Mouse (Mus musculus) brown adipose tissue, adult 24 weeks (tissue): Measurements from ENCODE around the gene Cbr2. TPM values are rescaled to one million over a fixed set of nuclear protein-coding genes. Genes with fewer than 3 reads are reported as not detected.

Source experiments
- H3K27ac ChIP-seq: fragments of 200-500 bp; replicated peaks from 2 replicates; pipeline ENCODE4 v1.5.1; 2012; ENCODE audit warnings: low read depth, mild to moderate bottlenecking, low read length
- H3K4me1 ChIP-seq: fragments of 200-500 bp; 2 replicates; pipeline ENCODE4 v1.6.1; 2012; ENCODE audit warnings: low read length, mixed read lengths; ENCODE audit not compliant: control insufficient read depth, insufficient read depth, insufficient read length
- H3K4me3 ChIP-seq: fragments of 200-500 bp; 2 replicates; pipeline ENCODE4 v1.5.1; 2012; ENCODE audit warnings: low read depth, mild to moderate bottlenecking, low read length, moderate library complexity; ENCODE audit not compliant: insufficient read depth
- polyA plus RNA-seq: library from polyadenylated mRNA; stranded (reverse); fragments of >200 nt; gene quantifications from 2 replicates; pipeline ENCODE4 v1.2.4, GENCODE M21; 2012; ENCODE audit not compliant: missing spikeins, insufficient read depth, insufficient read length

The Cbr2 gene
- polyA plus RNA-seq, 1 experiment, result 26.0 TPM

- Histone ChIP-seq H3K4me1 (peaks cover 4% of the 10 kb centered on the region; the same call in 1 of the 2 replicates), H3K4me3 (no peak overlapping the region), H3K27ac (no peak overlapping the region)
Observed at GRCm38 (mm10) chr11:120709551-120709950, 22.4 kb downstream of the Cbr2 start.

DNA sequence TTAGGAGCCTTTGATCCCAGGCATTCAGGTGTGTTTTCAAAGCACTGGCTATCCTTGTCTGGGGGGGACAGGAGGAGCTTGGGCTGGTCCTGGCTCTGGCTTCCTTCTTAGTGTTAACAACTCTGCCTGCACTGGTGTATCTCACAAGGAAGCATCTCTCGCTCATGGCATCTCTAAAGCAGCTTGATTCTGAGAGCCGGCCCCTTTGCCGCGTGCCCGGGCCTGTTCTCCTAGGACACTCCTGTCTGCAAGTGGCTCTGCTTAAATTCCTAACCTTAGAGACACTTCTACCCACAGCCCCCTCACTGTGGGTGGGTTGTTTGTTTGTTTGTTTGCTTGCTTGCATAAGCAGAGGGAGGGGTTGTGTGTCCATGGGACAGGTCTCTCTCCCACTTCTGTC is 23.9 kb downstream of the Cbr2 start:
- H3K27ac ChIP-seq, result no peak overlapping the region
- H3K4me1 ChIP-seq, result no peaks in the 10 kb centered on the region; the same call in 1 of the 2 replicates
- no peak overlapping the region for H3K4me3 ChIP-seq

DNA sequence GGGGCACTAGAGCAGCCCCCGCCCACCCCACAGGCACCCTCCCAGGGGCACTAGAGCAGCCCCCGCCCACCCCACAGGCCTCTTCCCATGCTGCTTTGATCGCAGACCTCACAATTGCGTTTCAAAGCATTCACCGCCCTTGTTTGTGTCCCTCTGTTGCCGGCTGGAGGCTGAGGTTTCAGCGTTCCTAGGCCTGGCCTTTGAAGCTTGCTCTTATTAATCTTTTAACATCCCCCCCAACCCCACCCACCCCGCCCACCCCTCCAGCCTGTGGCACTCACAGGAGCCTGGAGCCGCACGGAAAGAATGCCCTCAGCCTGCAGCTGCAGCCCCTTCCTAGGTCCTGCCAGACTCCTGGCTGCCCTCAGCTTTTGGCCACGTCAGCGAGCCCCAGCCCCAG is 24.7 kb downstream of the Cbr2 start:
- Histone ChIP-seq H3K27ac (no peak overlapping the region), H3K4me3 (no peak overlapping the region), H3K4me1 (no peaks in the 10 kb centered on the region)

DNA sequence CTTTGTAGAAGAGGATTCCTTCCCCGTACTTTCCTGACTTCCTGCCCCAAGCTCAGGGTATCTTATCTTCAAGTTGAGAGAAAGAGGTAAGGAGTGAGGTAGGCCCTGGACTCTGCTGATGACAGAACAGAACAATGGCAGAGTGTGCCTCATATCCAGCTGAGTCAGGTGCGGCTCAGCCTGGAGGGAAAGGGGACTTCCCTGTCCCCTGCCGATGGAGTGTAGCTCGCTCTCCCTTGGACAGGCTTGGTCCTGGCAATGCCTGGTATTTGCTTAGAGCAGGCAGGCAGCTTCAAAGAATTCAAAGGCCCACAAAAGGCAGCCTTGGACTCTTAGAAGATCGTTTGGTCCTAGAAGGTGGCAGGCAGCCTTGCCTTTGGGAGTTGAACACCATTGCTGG is 25.8 kb downstream of the Cbr2 start:
- no peak overlapping the region for H3K27ac ChIP-seq
- H3K4me3 ChIP-seq, result no peak overlapping the region
- H3K4me1 ChIP-seq, result no peaks in the 10 kb centered on the region

GRCm38 (mm10) chr11:120704486-120705325 is 27.2 kb downstream of the Cbr2 start:
- Histone ChIP-seq H3K27ac (no peak overlapping the region), H3K4me1 (no peaks in the 10 kb centered on the region), H3K4me3 (no peak overlapping the region)

DNA sequence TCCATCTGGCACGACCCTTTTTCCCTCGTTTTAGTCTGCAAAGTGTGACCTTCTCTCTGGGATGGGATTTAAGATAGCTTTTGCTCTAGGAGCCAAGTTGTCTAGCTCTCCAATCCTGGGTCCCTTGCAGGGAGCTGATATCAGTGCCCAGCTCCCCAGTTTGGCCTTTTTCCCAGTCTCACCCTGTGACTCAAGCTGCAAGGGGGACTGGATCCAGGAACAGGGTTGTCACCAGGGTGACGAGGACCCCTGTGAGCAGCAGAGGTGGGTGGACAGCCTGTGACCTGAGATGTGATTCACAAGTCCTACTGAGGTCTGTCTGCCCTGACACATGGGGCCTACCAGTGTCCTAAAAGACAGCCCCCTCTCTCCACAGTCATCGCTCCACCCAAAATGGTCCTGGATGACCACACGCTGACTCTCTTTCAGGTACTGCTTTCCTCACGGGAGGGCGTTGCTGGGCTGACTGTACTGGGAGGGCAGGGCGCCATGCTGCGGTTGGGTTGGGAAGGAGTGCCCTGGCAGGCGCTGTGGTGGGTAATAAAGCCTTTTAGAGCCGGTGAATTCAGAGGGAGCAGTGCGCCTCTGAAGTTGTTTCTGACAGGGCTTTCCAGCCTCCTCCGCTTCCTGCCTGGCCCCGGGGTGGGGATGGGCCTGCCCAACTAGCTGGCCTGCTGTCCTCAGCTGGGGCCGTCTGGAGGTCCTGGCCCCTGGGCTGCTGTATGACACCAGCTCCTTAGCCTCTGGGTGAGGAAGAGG is 28.0 kb downstream of the Cbr2 start:
- Histone ChIP-seq H3K27ac (no peak overlapping the region), H3K4me3 (no peak overlapping the region), H3K4me1 (no peaks in the 10 kb centered on the region)

GRCm38 (mm10) chr11:120697741-120698140 is 34.2 kb downstream of the Cbr2 start:
- H3K27ac ChIP-seq, result no peak overlapping the region
- no peak overlapping the region for H3K4me3 ChIP-seq
- no peaks in the 10 kb centered on the region for H3K4me1 ChIP-seq

- H3K4me3 ChIP-seq, result no peak overlapping the region
- H3K27ac ChIP-seq, result no peak overlapping the region
- no peaks in the 10 kb centered on the region for H3K4me1 ChIP-seq
Observed at GRCm38 (mm10) chr11:120696568-120696967, 35.3 kb downstream of the Cbr2 start.

DNA sequence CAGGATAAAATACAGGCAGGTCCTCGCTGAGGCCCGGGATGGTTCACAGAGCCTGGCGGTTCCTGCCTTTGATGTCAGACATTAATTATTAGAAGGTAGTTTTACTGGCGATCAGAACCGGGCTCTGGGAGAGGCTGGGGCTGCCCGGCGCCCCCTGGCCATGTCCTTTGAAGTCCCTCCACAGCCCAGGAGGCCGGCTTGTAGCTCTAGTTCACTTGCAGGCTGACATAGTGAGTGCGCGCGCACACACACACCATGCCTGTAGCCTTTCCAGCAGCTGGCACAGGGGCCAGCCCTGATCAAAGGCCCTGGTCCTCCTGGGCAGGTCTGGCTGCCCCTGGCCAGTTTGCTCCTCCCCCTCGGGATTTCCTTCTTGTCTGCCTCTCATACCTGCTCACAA is 36.3 kb downstream of the Cbr2 start:
- no peak overlapping the region for H3K27ac ChIP-seq
- H3K4me1 ChIP-seq, result no peaks in the 10 kb centered on the region
- no peak overlapping the region for H3K4me3 ChIP-seq

- no peaks in the 10 kb centered on the region for H3K4me1 ChIP-seq
- no peak overlapping the region for H3K27ac ChIP-seq
- H3K4me3 ChIP-seq, result no peak overlapping the region
Observed at GRCm38 (mm10) chr11:120695184-120695583, 36.7 kb downstream of the Cbr2 start.

- Histone ChIP-seq H3K4me1 (no peaks in the 10 kb centered on the region), H3K4me3 (no peak overlapping the region), H3K27ac (no peak overlapping the region)
Observed at GRCm38 (mm10) chr11:120693461-120693860, 38.5 kb downstream of the Cbr2 start.

- no peak overlapping the region for H3K27ac ChIP-seq
- no peaks in the 10 kb centered on the region for H3K4me1 ChIP-seq
- H3K4me3 ChIP-seq, result no peak overlapping the region
Observed at GRCm38 (mm10) chr11:120692471-120693011, 39.4 kb downstream of the Cbr2 start.

GRCm38 (mm10) chr11:120689365-120689764 is 42.5 kb downstream of the Cbr2 start:
- Histone ChIP-seq H3K4me1 (no peaks in the 10 kb centered on the region), H3K27ac (no peak overlapping the region), H3K4me3 (no peak overlapping the region)

- no peaks in the 10 kb centered on the region for H3K4me1 ChIP-seq
- H3K27ac ChIP-seq, result no peak overlapping the region
- no peak overlapping the region for H3K4me3 ChIP-seq
Observed at GRCm38 (mm10) chr11:120686650-120687272, 45.2 kb downstream of the Cbr2 start.

- Histone ChIP-seq H3K4me1 (no peaks in the 10 kb centered on the region), H3K27ac (no peak overlapping the region)
Observed at GRCm38 (mm10) chr11:120684660-120685059, 47.3 kb downstream of the Cbr2 start.

More at GRCm38 (mm10) chr11:120684660-120685059, 47.3 kb downstream of the Cbr2 start:
- H3K4me3 ChIP-seq, result no peak overlapping the region
